Mouse (Mus musculus): Measurements from ENCODE around the gene Selenof. TPM values are rescaled to one million over a fixed set of nuclear protein-coding genes. Genes with fewer than 3 reads are reported as not detected.

Selenof gene
- polyA plus RNA-seq, 1 experiment from 2014 or later = 642 TPM

GRCm38 (mm10) chr3:144583789-144584188, 13.7 kb downstream of the Selenof start:
- no peak overlapping the region for H3K4me2 ChIP-seq (replicated peaks)
- ATAC-seq (ENCODE audit: insufficient number of reproducible peaks, low FRiP score, low TSS enrichment, low read depth) = no peak
- H3K9ac ChIP-seq = no peak overlapping the region
- no peak overlapping the region for H3K27ac ChIP-seq (replicated peaks)
- H3K4me3 ChIP-seq (replicated peaks) = no peak overlapping the region
- WGBS = 75% methylated on average over 5 of the region's 5 CpGs
- H3K27me3 ChIP-seq = no peaks in the 10 kb centered on the region
- H3K4me1 ChIP-seq = peaks cover 8% of the 10 kb centered on the region
- H3K9me3 ChIP-seq (replicated peaks) = no peaks in the 10 kb centered on the region
- peaks cover 37% of the 10 kb centered on the region for H3K36me3 ChIP-seq

- Histone ChIP-seq H3K4me1 (peaks cover 8% of the 10 kb centered on the region), H3K27me3 (no peaks in the 10 kb centered on the region), H3K27ac (replicated peaks) (no peak overlapping the region), H3K9me3 (replicated peaks) (no peaks in the 10 kb centered on the region), H3K9ac (no peak overlapping the region), H3K4me3 (replicated peaks) (no peak overlapping the region), H3K36me3 (peaks cover 31% of the 10 kb centered on the region), H3K4me2 (replicated peaks) (no peak overlapping the region)
- WGBS = 64% methylated on average over 6 of the region's 6 CpGs
- no peak; the same call in 1 of the 2 replicates for ATAC-seq (ENCODE audit: insufficient number of reproducible peaks, low FRiP score, low TSS enrichment, low read depth)
Measured at GRCm38 (mm10) chr3:144584789-144585553, 14.9 kb downstream of the Selenof start.

GRCm38 (mm10) chr3:144586731-144587130, 16.6 kb downstream of the Selenof start:
- no peak overlapping the region for H3K9ac ChIP-seq
- H3K27ac ChIP-seq (replicated peaks) = peak overlapping the region; percentile 56; the same call in 1 of the 2 replicates
- no peaks in the 10 kb centered on the region for H3K9me3 ChIP-seq (replicated peaks)
- peaks cover 36% of the 10 kb centered on the region for H3K36me3 ChIP-seq
- H3K4me2 ChIP-seq (replicated peaks) = no peak overlapping the region
- H3K27me3 ChIP-seq = no peaks in the 10 kb centered on the region
- H3K4me1 ChIP-seq = peaks cover 8% of the 10 kb centered on the region
- ATAC-seq (ENCODE audit: insufficient number of reproducible peaks, low FRiP score, low TSS enrichment, low read depth) = no peak
- WGBS = 56% methylated on average over 7 of the region's 7 CpGs
- H3K4me3 ChIP-seq (replicated peaks) = no peak overlapping the region

- WGBS = 86% methylated on average over 8 of the region's 8 CpGs
- ATAC-seq (ENCODE audit: insufficient number of reproducible peaks, low FRiP score, low TSS enrichment, low read depth) = no peak
- Histone ChIP-seq H3K9ac (no peak overlapping the region), H3K27me3 (no peaks in the 10 kb centered on the region), H3K9me3 (replicated peaks) (no peaks in the 10 kb centered on the region), H3K27ac (replicated peaks) (no peak overlapping the region), H3K4me2 (replicated peaks) (no peak overlapping the region), H3K4me3 (replicated peaks) (no peak overlapping the region), H3K36me3 (peaks cover 31% of the 10 kb centered on the region), H3K4me1 (peaks cover 8% of the 10 kb centered on the region)
Measured at GRCm38 (mm10) chr3:144589189-144589890, 19.2 kb downstream of the Selenof start.

- no peaks in the 10 kb centered on the region for H3K9me3 ChIP-seq (replicated peaks)
- WGBS = 77% methylated on average over 9 of the region's 9 CpGs
- H3K9ac ChIP-seq = no peak overlapping the region
- H3K27me3 ChIP-seq = no peaks in the 10 kb centered on the region
- no peak overlapping the region for H3K27ac ChIP-seq (replicated peaks)
- no peak overlapping the region for H3K4me2 ChIP-seq (replicated peaks)
- no peaks in the 10 kb centered on the region for H3K4me1 ChIP-seq
- ATAC-seq (ENCODE audit: insufficient number of reproducible peaks, low FRiP score, low TSS enrichment, low read depth) = no peak
- H3K36me3 ChIP-seq = peaks cover 54% of the 10 kb centered on the region
- no peak overlapping the region for H3K4me3 ChIP-seq (replicated peaks)
Measured at GRCm38 (mm10) chr3:144592992-144593785, 23.1 kb downstream of the Selenof start.

- Histone ChIP-seq H3K4me1 (no peaks in the 10 kb centered on the region), H3K36me3 (peaks cover 49% of the 10 kb centered on the region), H3K4me2 (replicated peaks) (no peak overlapping the region)
Measured at GRCm38 (mm10) chr3:144597121-144597520, 27.0 kb downstream of the Selenof start.

GRCm38 (mm10) chr3:144597790-144598467, 27.8 kb downstream of the Selenof start:
- no peaks in the 10 kb centered on the region for H3K9me3 ChIP-seq (replicated peaks)
- no peaks in the 10 kb centered on the region; the same call in 1 of the 2 replicates for H3K4me1 ChIP-seq
- H3K27me3 ChIP-seq = no peaks in the 10 kb centered on the region
- 81% methylated on average over 12 of the region's 12 CpGs for WGBS
- H3K4me2 ChIP-seq (replicated peaks) = no peak overlapping the region
- no peak overlapping the region for H3K4me3 ChIP-seq (replicated peaks)
- H3K27ac ChIP-seq (replicated peaks) = no peak overlapping the region
- no peak overlapping the region for H3K9ac ChIP-seq
- no peak for ATAC-seq (ENCODE audit: insufficient number of reproducible peaks, low FRiP score, low TSS enrichment, low read depth)
- peaks cover 48% of the 10 kb centered on the region for H3K36me3 ChIP-seq

More at GRCm38 (mm10) chr3:144597121-144597520, 27.0 kb downstream of the Selenof start:
- no peak overlapping the region for H3K9ac ChIP-seq
- no peak overlapping the region for H3K4me3 ChIP-seq (replicated peaks)
- 87% methylated on average over 4 of the region's 4 CpGs for WGBS
- no peaks in the 10 kb centered on the region for H3K9me3 ChIP-seq (replicated peaks)
- no peak overlapping the region for H3K27ac ChIP-seq (replicated peaks)
- no peak for ATAC-seq (ENCODE audit: insufficient number of reproducible peaks, low FRiP score, low TSS enrichment, low read depth)
- no peaks in the 10 kb centered on the region for H3K27me3 ChIP-seq

GRCm38 (mm10) chr3:144602413-144602812, 32.3 kb downstream of the Selenof start:
- H3K9me3 ChIP-seq (replicated peaks) = no peaks in the 10 kb centered on the region
- no peak for ATAC-seq (ENCODE audit: insufficient number of reproducible peaks, low FRiP score, low TSS enrichment, low read depth)
- H3K4me1 ChIP-seq = no peaks in the 10 kb centered on the region; the same call in 1 of the 2 replicates
- H3K27me3 ChIP-seq = no peaks in the 10 kb centered on the region
- no peak overlapping the region for H3K27ac ChIP-seq (replicated peaks)
- H3K4me3 ChIP-seq (replicated peaks) = no peak overlapping the region
- peaks cover 22% of the 10 kb centered on the region for H3K36me3 ChIP-seq
- no peak overlapping the region for H3K9ac ChIP-seq
- WGBS = 55% methylated on average over 4 of the region's 4 CpGs
- H3K4me2 ChIP-seq (replicated peaks) = no peak overlapping the region

- H3K4me3 ChIP-seq (replicated peaks) = no peak overlapping the region
- 50% methylated on average over 7 of the region's 7 CpGs for WGBS
Measured at GRCm38 (mm10) chr3:144602819-144603218, 32.7 kb downstream of the Selenof start.

GRCm38 (mm10) chr3:144603558-144603957, 33.5 kb downstream of the Selenof start:
- Histone ChIP-seq H3K4me3 (replicated peaks) (no peak overlapping the region), H3K4me1 (no peaks in the 10 kb centered on the region; the same call in 1 of the 2 replicates), H3K36me3 (peaks cover 17% of the 10 kb centered on the region), H3K27ac (replicated peaks) (no peak overlapping the region), H3K27me3 (no peaks in the 10 kb centered on the region), H3K4me2 (replicated peaks) (no peak overlapping the region), H3K9ac (no peak overlapping the region), H3K9me3 (replicated peaks) (no peaks in the 10 kb centered on the region)
- ATAC-seq (ENCODE audit: insufficient number of reproducible peaks, low FRiP score, low TSS enrichment, low read depth) = no peak
- 82% methylated on average over 3 of the region's 3 CpGs for WGBS

More at GRCm38 (mm10) chr3:144602819-144603218, 32.7 kb downstream of the Selenof start:
- Histone ChIP-seq H3K27me3 (no peaks in the 10 kb centered on the region), H3K4me2 (replicated peaks) (no peak overlapping the region), H3K36me3 (peaks cover 22% of the 10 kb centered on the region), H3K9ac (no peak overlapping the region), H3K27ac (replicated peaks) (no peak overlapping the region), H3K9me3 (replicated peaks) (no peaks in the 10 kb centered on the region), H3K4me1 (no peaks in the 10 kb centered on the region; the same call in 1 of the 2 replicates)
- ATAC-seq (ENCODE audit: insufficient number of reproducible peaks, low FRiP score, low TSS enrichment, low read depth) = no peak

Measured in embryonic facial prominence, embryonic 15.5 days (tissue).